Mouse (Mus musculus): ENCODE results near the gene Dll4. TPM values are rescaled to one million over a fixed set of nuclear protein-coding genes. Genes with fewer than 3 reads are reported as not detected.

Dll4 gene
- polyA plus RNA-seq, 1 experiment from 2014 or later: 5.8 TPM

GRCm38 (mm10) chr2:119326161-119327101 lies 847 bp downstream of the Dll4 start:
- under 1% methylated on average over 60 of the region's 61 CpGs for WGBS
- peak overlapping the region; percentile 33; the same call in 1 of the 2 replicates for H3K9ac ChIP-seq
- peaks cover 96% of the 10 kb centered on the region for H3K27me3 ChIP-seq
- no peak overlapping the region for H3K27ac ChIP-seq (replicated peaks)
- no peaks in the 10 kb centered on the region for H3K36me3 ChIP-seq
- H3K4me1 ChIP-seq: peaks cover 55% of the 10 kb centered on the region
- H3K9me3 ChIP-seq (replicated peaks): no peaks in the 10 kb centered on the region
- ATAC-seq (ENCODE audit: insufficient number of reproducible peaks, low FRiP score, low TSS enrichment, low read depth): no peak
- peak overlapping the region; percentile 85 for H3K4me2 ChIP-seq (replicated peaks)
- H3K4me3 ChIP-seq (replicated peaks): peak overlapping the region; percentile 47

GRCm38 (mm10) chr2:119327102-119327480 lies 1.5 kb downstream of the Dll4 start:
- Histone ChIP-seq H3K9me3 (replicated peaks) (no peaks in the 10 kb centered on the region), H3K27me3 (peaks cover 96% of the 10 kb centered on the region), H3K4me2 (replicated peaks) (peak overlapping the region; percentile 85), H3K4me3 (replicated peaks) (peak overlapping the region; percentile 47), H3K27ac (replicated peaks) (no peak overlapping the region), H3K36me3 (no peaks in the 10 kb centered on the region), H3K9ac (no peak overlapping the region), H3K4me1 (peaks cover 48% of the 10 kb centered on the region)
- WGBS: under 1% methylated on average over 30 of the region's 30 CpGs
- no peak for ATAC-seq (ENCODE audit: insufficient number of reproducible peaks, low FRiP score, low TSS enrichment, low read depth)

- 15% methylated on average over 11 of the region's 11 CpGs for WGBS
- H3K9me3 ChIP-seq (replicated peaks): no peaks in the 10 kb centered on the region
- no peak overlapping the region for H3K27ac ChIP-seq (replicated peaks)
- H3K36me3 ChIP-seq: no peaks in the 10 kb centered on the region
- no peak overlapping the region for H3K4me2 ChIP-seq (replicated peaks)
- ATAC-seq (ENCODE audit: insufficient number of reproducible peaks, low FRiP score, low TSS enrichment, low read depth): no peak
- H3K4me3 ChIP-seq (replicated peaks): peak overlapping the region; percentile 12
- peaks cover 89% of the 10 kb centered on the region for H3K27me3 ChIP-seq
- peaks cover 39% of the 10 kb centered on the region for H3K4me1 ChIP-seq
- H3K9ac ChIP-seq: no peak overlapping the region
These were observed 2.5 kb downstream of the Dll4 start for GRCm38 (mm10) chr2:119327942-119328526.

GRCm38 (mm10) chr2:119328546-119328945 lies 3.0 kb downstream of the Dll4 start:
- no peak for ATAC-seq (ENCODE audit: insufficient number of reproducible peaks, low FRiP score, low TSS enrichment, low read depth)
- Histone ChIP-seq H3K9me3 (replicated peaks) (no peaks in the 10 kb centered on the region), H3K9ac (no peak overlapping the region), H3K4me3 (replicated peaks) (peak overlapping the region; percentile 12; the same call in 1 of the 2 replicates), H3K36me3 (no peaks in the 10 kb centered on the region), H3K4me1 (peaks cover 36% of the 10 kb centered on the region), H3K27me3 (peaks cover 83% of the 10 kb centered on the region), H3K4me2 (replicated peaks) (no peak overlapping the region), H3K27ac (replicated peaks) (no peak overlapping the region)
- WGBS: 42% methylated on average over 5 of the region's 5 CpGs

GRCm38 (mm10) chr2:119329123-119329817 lies 3.7 kb downstream of the Dll4 start:
- 57% methylated on average over 3 of the region's 3 CpGs for WGBS
- Histone ChIP-seq H3K9ac (no peak overlapping the region), H3K27me3 (peaks cover 76% of the 10 kb centered on the region), H3K4me1 (peaks cover 29% of the 10 kb centered on the region), H3K36me3 (no peaks in the 10 kb centered on the region), H3K4me2 (replicated peaks) (no peak overlapping the region), H3K4me3 (replicated peaks) (no peak overlapping the region), H3K27ac (replicated peaks) (no peak overlapping the region), H3K9me3 (replicated peaks) (no peaks in the 10 kb centered on the region)
- ATAC-seq (ENCODE audit: insufficient number of reproducible peaks, low FRiP score, low TSS enrichment, low read depth): no peak

- H3K27ac ChIP-seq (replicated peaks): no peak overlapping the region
These were observed 5.2 kb downstream of the Dll4 start for GRCm38 (mm10) chr2:119330795-119331194.

GRCm38 (mm10) chr2:119332177-119332661 lies 6.6 kb downstream of the Dll4 start:
- Histone ChIP-seq H3K27ac (replicated peaks) (no peak overlapping the region), H3K27me3 (peaks cover 47% of the 10 kb centered on the region), H3K4me2 (replicated peaks) (no peak overlapping the region), H3K36me3 (no peaks in the 10 kb centered on the region), H3K9ac (no peak overlapping the region), H3K4me3 (replicated peaks) (no peak overlapping the region), H3K9me3 (replicated peaks) (no peaks in the 10 kb centered on the region), H3K4me1 (peaks cover under 1% of the 10 kb centered on the region)
- ATAC-seq (ENCODE audit: insufficient number of reproducible peaks, low FRiP score, low TSS enrichment, low read depth): no peak
- 76% methylated on average over 24 of the region's 24 CpGs for WGBS

More at GRCm38 (mm10) chr2:119330795-119331194, 5.2 kb downstream of the Dll4 start:
- no peak overlapping the region for H3K9ac ChIP-seq
- WGBS: 90% methylated on average over 8 of the region's 8 CpGs
- no peaks in the 10 kb centered on the region for H3K36me3 ChIP-seq
- peaks cover 15% of the 10 kb centered on the region for H3K4me1 ChIP-seq
- H3K4me2 ChIP-seq (replicated peaks): no peak overlapping the region
- ATAC-seq (ENCODE audit: insufficient number of reproducible peaks, low FRiP score, low TSS enrichment, low read depth): no peak
- H3K9me3 ChIP-seq (replicated peaks): no peaks in the 10 kb centered on the region
- no peak overlapping the region for H3K4me3 ChIP-seq (replicated peaks)
- H3K27me3 ChIP-seq: peaks cover 61% of the 10 kb centered on the region

- ATAC-seq (ENCODE audit: insufficient number of reproducible peaks, low FRiP score, low TSS enrichment, low read depth): no peak
- Histone ChIP-seq H3K27ac (replicated peaks) (no peak overlapping the region), H3K27me3 (peaks cover 28% of the 10 kb centered on the region), H3K9ac (no peak overlapping the region), H3K4me2 (replicated peaks) (no peak overlapping the region), H3K9me3 (replicated peaks) (no peaks in the 10 kb centered on the region), H3K36me3 (no peaks in the 10 kb centered on the region), H3K4me3 (replicated peaks) (no peak overlapping the region), H3K4me1 (peaks cover 4% of the 10 kb centered on the region; the same call in 1 of the 2 replicates)
- 25% methylated on average over 1 of the region's 1 CpGs for WGBS
These were observed 8.6 kb downstream of the Dll4 start for GRCm38 (mm10) chr2:119334135-119334534.

GRCm38 (mm10) chr2:119334964-119335525 lies 9.5 kb downstream of the Dll4 start:
- Histone ChIP-seq H3K9me3 (replicated peaks) (no peaks in the 10 kb centered on the region), H3K27me3 (peaks cover 22% of the 10 kb centered on the region), H3K4me3 (replicated peaks) (no peak overlapping the region), H3K27ac (replicated peaks) (no peak overlapping the region), H3K9ac (no peak overlapping the region), H3K4me1 (peaks cover 4% of the 10 kb centered on the region; the same call in 1 of the 2 replicates), H3K36me3 (no peaks in the 10 kb centered on the region), H3K4me2 (replicated peaks) (no peak overlapping the region)
- ATAC-seq (ENCODE audit: insufficient number of reproducible peaks, low FRiP score, low TSS enrichment, low read depth): no peak
- 78% methylated on average over 7 of the region's 7 CpGs for WGBS

GRCm38 (mm10) chr2:119335535-119335934 lies 10.0 kb downstream of the Dll4 start:
- Histone ChIP-seq H3K27ac (replicated peaks) (no peak overlapping the region), H3K9ac (no peak overlapping the region), H3K9me3 (replicated peaks) (no peaks in the 10 kb centered on the region), H3K4me2 (replicated peaks) (no peak overlapping the region), H3K4me3 (replicated peaks) (no peak overlapping the region), H3K36me3 (no peaks in the 10 kb centered on the region), H3K4me1 (peaks cover 4% of the 10 kb centered on the region; the same call in 1 of the 2 replicates), H3K27me3 (peaks cover 17% of the 10 kb centered on the region)
- no peak for ATAC-seq (ENCODE audit: insufficient number of reproducible peaks, low FRiP score, low TSS enrichment, low read depth)
- 71% methylated on average over 1 of the region's 1 CpGs for WGBS
